Mouse (Mus musculus) ES-Bruce4 (cell line): ENCODE results near the gene Slc39a2.

ENCODE experiments used
- CTCF ChIP-seq: IDR thresholded peaks from one replicate; pipeline ENCODE4 v1.8.1; 2011; ENCODE audit warnings: low read depth, low read length
- POLR2A ChIP-seq: IDR thresholded peaks from one replicate; pipeline ENCODE4 v1.8.1; 2011; ENCODE audit warnings: low read length; ENCODE audit not compliant: insufficient read depth

- no peak for TF ChIP-seq POLR2A
- TF ChIP-seq CTCF: no peak
Measured at GRCm38 (mm10) chr14:51912391-51913061, 19.8 kb downstream of the Slc39a2 start.
